Mouse (Mus musculus): ENCODE measurements at regions not wholly inside any gene's neighbourhood (a gene's known extent, or its start where the extent isn't known, plus 50 kb on each side); places are given as distances from the start of the nearest gene placed in this dataset.
"Not testable (repeated sequence)": the region's sequence is repeated elsewhere in the genome, so short reads cannot be mapped to it uniquely, and the experiment has no call there.

DNA sequence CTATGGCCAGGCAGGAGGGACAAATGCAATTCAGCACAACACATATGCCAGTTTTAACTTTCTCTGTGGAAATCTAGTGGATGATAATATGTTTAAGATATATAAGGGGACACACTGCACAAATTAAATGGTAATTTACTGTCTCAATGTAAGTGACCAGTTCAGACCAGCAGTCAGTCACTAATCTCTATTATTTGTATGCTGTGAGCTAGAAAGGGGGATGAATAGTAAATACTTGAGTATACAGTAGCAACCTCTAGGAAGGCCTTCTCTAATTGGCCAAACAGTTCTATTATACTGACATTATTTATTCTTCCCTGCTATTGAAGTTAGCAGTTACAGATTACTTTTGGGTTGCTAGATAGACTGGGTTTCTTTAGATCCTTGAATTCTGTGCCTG, 391.2 kb downstream of the Fign start:
- Histone ChIP-seq H3K4me2 (no peak overlapping the region), H3K27ac (no peak overlapping the region), H3K27me3 (no peaks in the 10 kb centered on the region), H3K36me3 (replicated peaks) (no peaks in the 10 kb centered on the region), H3K4me3 (replicated peaks) (no peak overlapping the region), H3K4me1 (peaks cover 29% of the 10 kb centered on the region), H3K9me3 (no peaks in the 10 kb centered on the region), H3K9ac (no peak overlapping the region)
- peak; percentile 47; the same call in 1 of the 2 replicates for ATAC-seq (ENCODE audit: low FRiP score)

DNA sequence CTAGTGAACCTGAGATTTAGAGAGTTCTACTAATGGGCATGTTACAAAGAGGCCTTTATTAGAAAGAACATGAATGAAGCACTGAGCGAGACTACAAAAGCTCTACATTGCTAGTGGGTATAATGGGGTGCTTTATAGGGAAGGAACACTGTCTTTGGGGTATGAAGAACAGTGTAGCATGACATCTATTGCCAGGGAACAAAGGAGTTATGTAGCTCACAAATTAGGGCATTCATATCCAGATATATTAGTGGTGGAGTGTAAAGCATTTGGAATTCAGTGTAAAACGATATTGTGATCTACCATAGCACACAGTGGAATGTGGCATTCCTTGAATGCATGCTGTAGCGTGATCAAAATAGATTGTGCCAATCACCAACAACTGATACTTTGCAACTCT, 391.7 kb downstream of the Fign start:
- peaks cover 29% of the 10 kb centered on the region for H3K4me1 ChIP-seq
- H3K27me3 ChIP-seq: no peaks in the 10 kb centered on the region
- H3K4me2 ChIP-seq: no peak overlapping the region
- no peak overlapping the region for H3K4me3 ChIP-seq (replicated peaks)
- H3K9me3 ChIP-seq: no peaks in the 10 kb centered on the region
- H3K36me3 ChIP-seq (replicated peaks): no peaks in the 10 kb centered on the region
- ATAC-seq (ENCODE audit: low FRiP score): peak; percentile 65; the same call in 1 of the 2 replicates
- H3K9ac ChIP-seq: no peak overlapping the region
- H3K27ac ChIP-seq: no peak overlapping the region
- 21% methylated on average over 3 of the region's 3 CpGs for WGBS

DNA sequence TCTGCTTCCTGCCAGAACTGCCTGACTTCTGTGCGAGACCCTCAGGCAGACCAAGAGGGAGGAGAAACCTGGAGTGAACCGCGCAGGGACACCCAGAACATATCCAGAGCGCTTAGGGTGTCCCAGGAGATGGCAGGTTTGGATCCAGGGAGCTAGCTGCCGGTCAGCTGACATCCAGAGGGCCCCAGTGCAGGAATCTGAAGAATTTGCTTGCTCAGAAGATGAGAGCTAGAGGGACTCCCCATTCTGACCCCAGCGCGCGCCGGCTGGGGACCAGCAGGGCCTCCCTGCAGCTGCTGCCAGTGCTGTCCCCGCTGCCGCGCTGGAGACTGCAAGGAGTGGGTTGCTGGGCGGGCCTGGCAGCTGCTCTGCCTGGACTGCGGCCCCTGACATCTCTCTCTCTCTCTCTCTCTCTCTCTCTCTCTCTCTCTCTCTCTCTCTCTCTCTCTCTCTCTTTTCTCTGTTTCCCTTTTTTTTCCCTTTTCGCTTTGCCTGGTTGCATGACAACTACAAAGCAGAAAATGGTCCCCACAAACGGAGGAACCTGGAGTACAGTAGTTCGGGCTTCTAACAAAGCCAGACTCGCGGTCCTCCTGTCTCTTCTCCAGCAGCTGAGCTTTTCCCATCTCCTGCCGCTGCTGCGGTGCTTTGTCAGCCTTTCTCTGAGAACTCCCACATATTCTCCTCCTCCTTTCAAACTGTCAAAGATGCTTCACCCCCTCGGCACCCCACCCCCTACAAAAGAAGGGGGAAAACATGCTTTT, 395.3 kb downstream of the Fign start:
- peak; percentile 94 for ATAC-seq (ENCODE audit: low FRiP score)
- peak overlapping the region; percentile 65 for H3K4me2 ChIP-seq
- H3K9me3 ChIP-seq: no peaks in the 10 kb centered on the region
- peak overlapping the region; percentile 70 for H3K27ac ChIP-seq
- under 1% methylated on average over 22 of the region's 22 CpGs for WGBS
- H3K36me3 ChIP-seq (replicated peaks): no peaks in the 10 kb centered on the region
- H3K4me3 ChIP-seq (replicated peaks): peak overlapping the region; percentile 35
- H3K4me1 ChIP-seq: peaks cover 29% of the 10 kb centered on the region
- H3K27me3 ChIP-seq: no peaks in the 10 kb centered on the region
- peak overlapping the region; percentile 58 for H3K9ac ChIP-seq

DNA sequence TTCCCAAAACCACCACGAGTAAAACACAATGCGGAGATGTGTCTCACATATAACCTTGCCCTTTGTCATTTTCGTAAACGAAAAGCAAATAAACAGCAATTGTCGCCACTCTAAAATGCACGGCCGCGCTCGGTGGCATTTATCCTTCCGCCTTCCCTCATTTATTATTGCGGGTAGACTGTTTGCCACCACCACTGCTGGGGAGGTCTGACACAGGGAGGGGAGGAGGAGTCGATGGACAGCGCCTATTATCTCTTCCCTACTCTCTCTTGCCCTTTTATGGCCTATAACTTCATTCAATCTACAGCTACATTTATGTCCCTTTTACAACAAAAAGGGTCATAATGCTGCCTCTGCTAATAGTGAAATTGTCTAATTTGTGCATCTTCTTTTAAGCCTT, 396.0 kb downstream of the Fign start:
- Histone ChIP-seq H3K9me3 (no peaks in the 10 kb centered on the region), H3K4me1 (peaks cover 29% of the 10 kb centered on the region), H3K9ac (peak overlapping the region; percentile 58; the same call in 1 of the 2 replicates), H3K27ac (no peak overlapping the region), H3K27me3 (no peaks in the 10 kb centered on the region), H3K36me3 (replicated peaks) (no peaks in the 10 kb centered on the region), H3K4me2 (peak overlapping the region; percentile 65), H3K4me3 (replicated peaks) (peak overlapping the region; percentile 35)
- 20% methylated on average over 13 of the region's 13 CpGs for WGBS
- no peak; the same call in 1 of the 2 replicates for ATAC-seq (ENCODE audit: low FRiP score)

DNA sequence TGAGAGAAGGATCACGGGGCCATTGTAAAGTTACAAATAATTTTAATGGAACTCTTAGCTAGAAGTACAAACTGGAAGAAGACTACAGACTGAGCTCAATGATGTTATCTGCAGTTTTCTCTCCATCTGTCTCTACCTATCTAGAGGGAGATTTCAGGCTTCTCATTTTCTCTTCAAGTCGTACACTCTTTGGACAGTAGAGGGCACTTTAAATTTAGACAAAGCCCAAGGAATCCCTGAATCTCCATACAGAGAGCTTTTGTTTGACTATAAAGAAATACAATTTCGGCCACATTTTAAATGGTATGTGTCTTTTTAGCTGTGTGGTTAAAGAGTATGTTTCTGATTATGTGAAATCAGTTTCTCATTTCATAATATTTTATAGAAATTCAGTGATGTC, 397.6 kb downstream of the Fign start:
- WGBS: 12% methylated on average over 3 of the region's 3 CpGs
- Histone ChIP-seq H3K36me3 (replicated peaks) (no peaks in the 10 kb centered on the region), H3K9me3 (no peaks in the 10 kb centered on the region), H3K4me1 (peaks cover 20% of the 10 kb centered on the region), H3K4me3 (replicated peaks) (no peak overlapping the region), H3K9ac (no peak overlapping the region), H3K27me3 (no peaks in the 10 kb centered on the region), H3K27ac (no peak overlapping the region), H3K4me2 (no peak overlapping the region)
- no peak for ATAC-seq (ENCODE audit: low FRiP score)

DNA sequence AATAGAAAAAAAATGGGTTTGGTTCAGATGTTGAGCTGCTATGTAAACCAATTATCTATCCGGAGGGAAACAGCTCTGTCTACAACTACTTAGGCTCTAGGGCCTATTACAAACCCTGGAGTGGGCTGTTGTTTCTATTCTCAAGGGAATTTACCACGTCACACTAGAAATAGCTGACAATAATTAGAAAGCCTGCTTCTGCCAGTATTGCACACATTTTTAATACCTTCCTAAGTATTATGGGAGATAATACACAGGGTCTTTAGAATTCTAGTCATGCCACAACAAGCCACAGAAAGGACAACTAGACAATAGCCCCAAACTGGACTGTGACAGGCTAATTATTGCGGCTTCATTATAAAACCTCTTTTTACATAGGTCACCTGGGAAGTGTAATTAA, 428.1 kb downstream of the Fign start:
- Histone ChIP-seq H3K9ac (no peak overlapping the region), H3K27ac (no peak overlapping the region), H3K9me3 (no peaks in the 10 kb centered on the region), H3K4me2 (no peak overlapping the region), H3K4me3 (replicated peaks) (no peak overlapping the region), H3K27me3 (no peaks in the 10 kb centered on the region), H3K4me1 (peaks cover 15% of the 10 kb centered on the region), H3K36me3 (replicated peaks) (no peaks in the 10 kb centered on the region)
- peak; percentile 93 for ATAC-seq (ENCODE audit: low FRiP score)
- 18% methylated on average over 3 of the region's 3 CpGs for WGBS

DNA sequence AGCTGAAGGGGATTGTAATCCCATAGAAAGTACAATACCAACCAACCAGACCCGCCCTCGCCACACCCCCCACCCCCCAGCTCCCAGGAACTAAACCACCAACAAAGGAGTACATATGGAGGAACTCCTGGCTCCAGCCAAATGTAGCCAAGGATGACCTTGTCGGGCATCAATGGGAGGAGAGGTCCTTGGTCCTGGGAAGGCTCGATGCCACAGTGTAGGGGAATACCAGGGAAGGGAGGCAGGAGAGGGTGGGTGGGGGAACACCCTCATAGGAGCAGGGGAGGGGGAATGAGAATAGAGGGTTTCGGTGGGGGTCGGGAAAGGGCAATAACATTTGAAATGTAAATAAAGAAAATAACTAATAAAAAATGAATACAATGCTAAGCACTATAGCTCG, 429.1 kb downstream of the Fign start:
- Histone ChIP-seq H3K36me3 (replicated peaks) (no peaks in the 10 kb centered on the region), H3K9ac (no peak overlapping the region), H3K4me1 (peaks cover 15% of the 10 kb centered on the region), H3K9me3 (no peaks in the 10 kb centered on the region), H3K4me3 (replicated peaks) (no peak overlapping the region), H3K27me3 (no peaks in the 10 kb centered on the region), H3K4me2 (no peak overlapping the region), H3K27ac (peak overlapping the region; percentile 42; the same call in 1 of the 2 replicates)
- no peak for ATAC-seq (ENCODE audit: low FRiP score)
- WGBS: 47% methylated on average over 7 of the region's 7 CpGs

DNA sequence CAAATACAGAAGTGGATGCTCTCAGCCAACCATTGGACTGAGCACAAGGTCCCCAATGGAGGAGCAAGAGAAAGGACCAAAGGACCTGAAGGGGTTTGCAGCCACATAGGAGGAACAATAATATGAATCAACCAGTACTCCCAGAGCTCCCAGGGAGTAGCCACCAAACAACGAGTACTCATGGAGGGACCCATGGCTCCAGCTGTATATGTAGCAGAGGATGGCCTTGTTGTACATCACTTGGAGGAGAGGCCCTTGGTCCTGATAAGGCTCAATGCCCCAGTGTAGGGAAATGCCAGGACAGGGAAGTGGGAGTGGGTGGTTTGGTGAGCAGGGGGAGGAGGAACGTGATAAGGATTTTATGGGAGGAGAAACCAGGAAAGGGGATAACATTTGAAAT, 437.9 kb downstream of the Fign start:
- ATAC-seq (ENCODE audit: low FRiP score); H3K27me3 ChIP-seq; H3K9me3 ChIP-seq; H3K4me2 ChIP-seq; H3K4me3 ChIP-seq (replicated peaks); H3K36me3 ChIP-seq (replicated peaks); H3K9ac ChIP-seq; H3K27ac ChIP-seq; H3K4me1 ChIP-seq: not testable (repeated sequence)
- 92% methylated on average over 2 of the region's 2 CpGs for WGBS

Measured in forebrain, embryonic 12.5 days (tissue).